Mouse (Mus musculus) neutrophil, adult 5-6 weeks (primary cell): ENCODE data around the gene Ldlr. TPM values are rescaled to one million over a fixed set of nuclear protein-coding genes. Genes with fewer than 3 reads are reported as not detected.

Source experiments
- ATAC-seq: fragments of 151-379, 151-347 bp; 2 replicates; pipeline ENCODE4 v1.8.0; 2017; ENCODE audit warnings: mild to moderate bottlenecking, moderate TSS enrichment; ENCODE audit not compliant: insufficient number of reproducible peaks, poor library complexity, low FRiP score, severe bottlenecking; ENCODE audit errors: extremely low read depth
- total RNA-seq: library from RNA; stranded (forward); fragments of 200-1000 nt; gene quantifications from 2 replicates; pipeline ENCODE4 v1.2.3, GENCODE M21; 2017

Ldlr gene
- total RNA-seq, 1 experiment from 2014 or later: 10.0 TPM

DNA sequence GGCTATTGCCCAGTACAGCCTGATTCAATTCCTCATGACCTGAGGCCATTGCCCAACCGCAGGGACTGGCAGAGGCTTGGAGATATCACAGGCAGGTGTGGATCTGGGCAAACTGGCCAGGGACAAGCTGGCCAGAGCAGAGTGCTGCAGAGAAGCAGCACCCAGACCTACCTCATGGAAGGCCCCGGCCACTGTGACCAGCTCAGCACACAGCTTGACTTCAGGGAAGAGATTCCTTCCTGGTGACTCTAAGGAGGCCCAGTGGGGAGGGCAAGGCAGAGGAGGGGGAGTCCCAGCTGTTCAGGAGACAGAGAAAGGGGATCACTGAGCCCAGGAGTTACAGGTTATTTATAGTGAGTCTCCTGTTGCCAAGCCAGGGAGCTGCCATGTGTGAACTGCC lies 2.2 kb upstream of the Ldlr start:
- ATAC-seq: no peak

DNA sequence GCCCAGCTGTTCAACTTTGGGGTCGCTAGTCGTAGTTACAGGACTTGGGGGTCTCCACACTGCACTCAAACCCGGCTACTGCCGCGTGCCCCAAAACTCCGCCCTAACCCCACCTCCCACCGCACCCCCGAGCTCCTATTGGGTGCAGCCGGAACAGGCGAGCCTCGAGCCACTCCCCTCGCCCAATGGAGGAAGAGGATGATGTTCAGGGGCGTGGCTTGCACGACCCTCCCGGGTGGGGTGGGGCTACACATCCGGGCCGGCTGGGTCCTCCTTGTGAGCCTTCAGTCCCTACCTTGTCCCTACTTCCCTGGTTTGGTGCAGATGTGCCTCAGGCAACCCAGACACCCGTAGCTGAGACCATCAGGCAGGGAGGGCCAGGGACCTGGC lies 859 bp downstream of the Ldlr start:
- peak; percentile 82 for ATAC-seq

DNA sequence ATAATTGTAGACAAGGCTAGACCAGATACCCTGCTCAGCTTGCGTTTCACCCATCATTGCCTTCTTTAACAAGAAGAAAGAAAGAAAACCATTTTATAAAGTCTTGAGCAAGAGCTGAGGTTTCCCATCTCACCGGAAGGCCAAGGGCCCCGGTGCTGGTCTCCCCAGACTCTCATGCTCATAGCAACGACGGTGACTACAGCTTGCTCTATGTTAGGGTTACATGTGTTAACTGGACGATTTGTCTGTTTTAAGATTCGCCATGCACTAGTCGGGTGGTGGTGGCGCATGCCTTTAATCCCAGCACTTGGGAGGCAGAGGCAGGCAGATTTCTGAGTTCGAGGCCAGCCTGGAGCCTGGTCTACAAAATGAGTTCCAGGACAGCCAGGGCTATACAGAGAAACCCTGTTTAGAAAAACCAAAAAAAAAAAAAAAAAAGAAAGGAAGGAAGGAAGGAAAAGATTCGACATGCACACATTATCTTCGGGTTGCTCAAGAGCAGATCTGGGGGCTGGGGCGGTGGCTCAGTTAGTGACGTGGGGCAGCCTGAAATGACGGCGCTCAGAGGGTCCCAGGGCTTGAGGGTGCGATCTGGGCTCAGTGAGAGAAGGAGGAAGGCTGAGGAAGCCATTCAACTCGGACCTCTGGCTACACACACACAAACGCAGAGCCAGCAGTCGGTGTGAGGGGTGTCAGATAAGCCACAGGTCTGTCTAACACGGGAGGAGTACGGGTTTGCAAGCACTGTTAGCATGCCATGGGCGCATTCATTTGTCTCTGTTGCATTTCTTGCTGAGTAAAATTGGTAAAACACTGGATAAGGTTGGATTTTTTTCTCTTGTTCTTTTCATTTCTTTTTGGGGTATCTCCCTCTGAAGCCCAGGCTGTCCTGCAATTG lies 2.2 kb downstream of the Ldlr start:
- no peak for ATAC-seq

DNA sequence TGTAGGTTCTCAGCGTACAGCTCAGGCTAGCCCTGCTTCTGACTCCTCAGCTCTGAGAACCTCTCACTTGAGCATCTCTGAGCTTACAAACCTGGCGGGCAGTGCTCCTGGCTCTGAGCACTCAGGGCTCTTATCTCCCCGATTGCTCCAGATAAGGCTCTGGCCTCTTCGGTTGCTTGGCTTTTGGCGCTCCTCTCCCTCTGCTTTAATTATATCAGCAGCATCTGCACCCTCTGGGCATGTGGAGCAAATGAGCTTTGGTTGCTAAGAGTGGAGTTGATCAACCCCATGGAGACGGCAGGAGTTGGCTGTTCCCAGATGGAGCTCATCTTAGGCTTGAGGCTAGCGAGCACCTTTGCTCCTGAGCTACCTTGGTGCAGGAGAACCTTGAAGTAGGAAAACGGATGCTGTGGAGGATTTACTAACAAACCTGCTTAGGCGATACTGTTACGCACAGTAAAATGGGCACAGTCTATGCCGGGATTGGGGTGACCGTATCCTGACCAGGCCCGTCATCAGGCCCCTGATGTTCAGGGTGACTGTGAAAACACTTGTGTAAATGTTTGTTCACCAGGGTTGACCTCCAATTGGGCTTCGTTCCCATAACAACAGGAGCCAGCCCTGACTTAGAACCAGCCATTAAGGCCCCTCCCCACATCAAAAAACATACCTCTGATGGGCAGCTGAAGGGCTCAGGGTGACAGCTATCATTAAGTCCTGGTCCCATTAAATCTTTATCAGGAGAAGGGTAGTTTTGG lies 3.1 kb downstream of the Ldlr start:
- ATAC-seq: no peak

DNA sequence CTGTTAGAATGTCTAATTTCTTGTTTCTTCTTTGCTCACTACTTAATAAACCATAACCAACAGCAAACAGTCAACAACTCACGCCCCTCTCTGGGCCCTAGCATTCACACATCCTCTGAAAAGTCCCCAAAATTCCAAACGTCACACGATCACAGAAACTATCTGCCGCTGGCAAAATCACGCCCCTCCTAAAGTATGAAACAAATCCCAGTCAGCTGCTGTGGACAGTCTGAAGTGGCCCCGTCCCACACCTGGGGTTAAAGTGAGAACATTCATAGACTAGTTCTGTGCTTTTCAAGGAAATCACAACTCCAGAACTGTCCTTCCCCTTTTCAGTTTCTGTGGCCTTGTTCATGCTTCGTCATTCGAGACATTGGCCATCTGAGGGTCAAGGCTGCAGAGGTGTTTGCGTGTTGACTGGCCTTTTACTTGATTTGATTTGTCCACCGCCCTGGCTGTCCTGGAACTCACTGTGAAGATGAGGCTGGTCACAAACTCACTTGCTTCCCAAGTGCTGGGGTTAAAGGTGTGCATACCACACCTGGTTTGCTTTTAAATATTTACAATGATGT lies 5.1 kb downstream of the Ldlr start:
- no peak for ATAC-seq

DNA sequence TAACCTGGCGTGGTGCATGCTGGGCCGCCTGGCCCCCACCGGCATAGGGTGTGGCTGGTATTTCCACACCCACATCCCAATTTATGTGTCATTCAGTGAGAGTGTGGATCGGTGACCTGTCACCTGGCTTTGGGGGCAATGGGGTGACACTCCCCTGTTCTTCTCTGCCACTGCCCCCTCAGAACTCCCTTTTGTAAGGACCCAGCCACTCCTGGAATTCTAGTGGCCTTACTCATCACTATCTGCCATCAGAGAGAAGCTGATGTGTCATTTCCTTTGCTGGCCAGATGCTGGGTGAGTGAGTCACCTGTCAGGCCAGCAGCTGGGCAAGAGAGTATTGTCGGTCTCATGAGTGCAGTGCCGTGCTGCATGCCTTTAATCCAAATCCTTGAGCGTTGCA lies 6.0 kb downstream of the Ldlr start:
- ATAC-seq: no peak

DNA sequence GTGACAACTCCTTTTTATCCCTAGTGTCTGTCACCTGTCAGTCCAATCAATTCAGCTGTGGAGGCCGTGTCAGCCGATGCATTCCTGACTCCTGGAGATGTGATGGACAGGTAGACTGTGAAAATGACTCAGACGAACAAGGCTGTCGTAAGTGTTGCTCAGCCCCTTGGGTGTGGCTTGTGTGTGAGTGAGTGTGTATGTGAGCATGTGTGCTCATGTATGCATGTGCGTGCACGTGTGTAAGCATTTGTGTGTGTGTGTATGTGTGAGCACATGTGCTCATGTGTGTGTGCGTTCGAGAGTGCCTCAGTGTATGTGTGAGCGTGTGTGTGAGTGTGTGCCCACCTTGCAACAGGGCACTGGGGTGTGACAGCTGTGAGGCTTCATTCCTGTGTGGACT lies 9.0 kb downstream of the Ldlr start:
- ATAC-seq: no peak

DNA sequence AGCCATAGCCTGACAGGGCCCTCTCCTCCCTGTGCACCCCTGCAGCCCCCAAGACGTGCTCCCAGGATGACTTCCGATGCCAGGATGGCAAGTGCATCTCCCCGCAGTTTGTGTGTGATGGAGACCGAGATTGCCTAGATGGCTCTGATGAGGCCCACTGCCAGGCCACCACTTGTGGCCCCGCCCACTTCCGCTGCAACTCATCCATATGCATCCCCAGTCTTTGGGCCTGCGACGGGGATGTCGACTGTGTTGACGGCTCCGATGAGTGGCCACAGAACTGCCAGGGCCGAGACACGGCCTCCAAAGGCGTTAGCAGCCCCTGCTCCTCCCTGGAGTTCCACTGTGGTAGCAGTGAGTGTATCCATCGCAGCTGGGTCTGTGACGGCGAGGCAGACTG lies 10.2 kb downstream of the Ldlr start:
- ATAC-seq: no peak

DNA sequence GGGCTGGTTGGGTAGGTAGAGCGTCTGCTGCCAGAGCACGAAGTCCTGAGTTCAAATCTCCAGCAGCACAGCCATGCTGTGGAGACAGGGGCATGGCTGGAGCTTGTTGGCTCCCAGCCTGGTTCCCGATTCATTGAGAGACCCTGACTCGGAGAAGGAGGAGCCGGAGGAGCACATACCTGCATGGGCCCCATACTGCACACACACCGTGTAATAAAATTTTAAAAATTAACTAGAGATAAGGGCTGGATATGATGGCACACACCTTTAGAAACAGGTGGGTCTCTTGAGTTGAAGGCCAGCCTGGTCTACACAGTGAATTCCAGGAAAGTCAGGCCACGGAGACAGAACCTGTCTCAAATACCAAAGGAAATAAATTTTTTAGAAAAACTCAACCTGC lies 10.7 kb downstream of the Ldlr start:
- no peak for ATAC-seq

DNA sequence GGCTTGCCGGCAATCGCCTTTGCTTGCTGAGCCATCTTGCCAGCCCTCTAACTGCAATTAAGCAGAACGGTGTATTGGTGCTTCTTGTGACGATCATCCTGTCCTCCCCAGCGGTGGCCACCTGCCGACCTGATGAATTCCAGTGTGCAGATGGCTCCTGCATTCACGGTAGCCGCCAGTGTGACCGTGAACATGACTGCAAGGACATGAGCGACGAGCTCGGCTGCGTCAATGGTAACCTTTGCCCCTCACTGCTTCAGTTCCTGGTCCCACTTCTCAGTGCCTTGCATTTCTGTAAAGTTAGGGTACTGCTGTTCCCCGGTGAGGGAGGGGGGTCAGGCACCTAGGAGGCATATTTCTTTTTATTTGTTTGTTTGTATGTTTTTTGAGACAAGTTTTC lies 11.8 kb downstream of the Ldlr start:
- no peak for ATAC-seq

DNA sequence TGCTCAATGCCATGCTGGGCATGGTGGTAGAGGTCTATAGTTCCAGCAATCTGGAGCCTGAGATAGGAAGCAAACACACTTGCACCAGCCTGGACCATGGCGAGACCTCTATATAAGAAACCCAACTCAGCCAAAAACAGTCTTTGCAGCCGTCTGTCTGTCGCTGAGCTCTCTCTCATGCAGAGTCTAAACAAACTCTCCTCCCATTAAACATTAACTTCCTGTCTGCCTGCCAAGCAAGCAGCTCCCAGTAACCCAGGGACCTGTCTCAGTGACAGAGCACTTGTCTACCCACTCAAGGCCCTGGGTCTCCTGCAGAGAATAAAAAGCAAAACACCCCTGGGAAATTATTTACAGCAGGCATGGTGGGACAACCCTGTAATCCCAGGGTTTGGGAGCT lies 13.3 kb downstream of the Ldlr start:
- ATAC-seq: no peak

DNA sequence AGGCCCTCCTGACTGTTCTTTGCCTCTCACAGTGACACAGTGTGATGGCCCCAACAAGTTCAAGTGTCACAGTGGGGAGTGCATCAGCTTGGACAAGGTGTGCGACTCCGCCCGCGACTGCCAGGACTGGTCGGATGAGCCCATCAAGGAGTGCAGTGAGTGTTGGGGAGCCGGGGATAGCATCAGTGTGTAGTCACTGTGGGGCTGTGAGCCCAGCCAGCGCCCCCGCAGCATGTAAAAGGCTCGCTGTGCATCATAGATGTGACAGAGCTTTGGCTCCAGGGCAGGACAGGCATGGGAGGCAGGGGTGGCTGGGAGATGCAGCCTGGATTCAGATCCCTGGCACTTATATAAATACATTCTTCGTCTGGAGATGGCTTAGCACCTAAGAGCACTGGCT lies 13.9 kb downstream of the Ldlr start:
- no peak for ATAC-seq

DNA sequence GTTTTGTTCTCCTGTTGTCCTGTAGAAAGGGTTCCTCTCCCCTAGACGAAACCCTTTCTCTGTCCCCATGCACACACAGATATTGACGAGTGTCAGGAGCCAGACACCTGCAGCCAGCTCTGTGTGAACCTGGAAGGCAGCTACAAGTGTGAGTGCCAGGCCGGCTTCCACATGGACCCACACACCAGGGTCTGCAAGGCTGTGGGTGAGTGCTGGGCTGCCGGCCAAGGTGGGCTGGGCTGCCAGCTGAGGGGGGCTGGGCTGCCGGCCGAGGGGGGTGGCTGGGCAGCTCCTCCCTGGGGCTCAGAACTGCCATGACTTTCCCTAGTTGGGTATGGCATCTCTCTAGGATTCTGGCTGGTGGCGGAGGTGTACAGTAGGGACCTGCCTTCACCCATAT lies 15.5 kb downstream of the Ldlr start:
- no peak; the same call in 1 of the 2 replicates for ATAC-seq

DNA sequence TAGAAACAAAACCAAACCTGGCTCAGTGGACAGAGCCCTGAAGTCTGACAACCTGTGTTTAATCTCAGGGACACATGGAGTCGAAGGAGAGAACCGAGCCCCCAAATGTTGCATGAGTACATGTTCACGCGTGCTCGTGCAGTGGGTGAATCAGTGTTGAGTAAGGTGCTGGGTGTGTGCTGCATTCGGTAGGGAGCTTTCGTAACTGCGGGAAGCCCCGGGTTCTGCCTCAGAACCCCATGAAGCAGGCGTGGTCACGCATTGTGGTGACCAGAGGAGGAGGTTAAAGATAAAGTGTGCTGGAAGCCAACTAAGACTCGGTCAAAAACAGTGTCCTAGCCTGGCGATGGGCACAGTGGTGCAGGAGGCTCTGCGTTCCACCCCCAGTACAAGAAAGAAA lies 17.1 kb downstream of the Ldlr start:
- no peak for ATAC-seq

DNA sequence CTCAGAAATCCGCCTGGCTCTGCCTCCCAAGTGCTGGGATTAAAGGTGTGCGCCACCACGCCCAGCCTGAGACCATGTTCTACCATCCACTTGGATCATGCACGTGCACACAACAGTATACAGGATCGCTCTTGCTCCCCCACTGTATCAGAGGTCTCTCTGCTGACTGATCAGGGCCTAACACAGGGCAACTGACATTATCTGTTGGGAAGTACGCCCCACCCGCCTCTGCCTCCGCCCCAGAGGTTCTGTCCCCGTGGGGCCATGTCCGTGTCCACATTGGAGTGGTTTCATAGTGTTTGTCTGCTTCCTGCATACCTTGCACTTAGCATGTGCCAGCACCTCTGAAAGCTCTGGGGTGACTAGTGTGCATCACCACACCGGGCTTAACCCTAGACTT lies 18.2 kb downstream of the Ldlr start:
- no peak for ATAC-seq

DNA sequence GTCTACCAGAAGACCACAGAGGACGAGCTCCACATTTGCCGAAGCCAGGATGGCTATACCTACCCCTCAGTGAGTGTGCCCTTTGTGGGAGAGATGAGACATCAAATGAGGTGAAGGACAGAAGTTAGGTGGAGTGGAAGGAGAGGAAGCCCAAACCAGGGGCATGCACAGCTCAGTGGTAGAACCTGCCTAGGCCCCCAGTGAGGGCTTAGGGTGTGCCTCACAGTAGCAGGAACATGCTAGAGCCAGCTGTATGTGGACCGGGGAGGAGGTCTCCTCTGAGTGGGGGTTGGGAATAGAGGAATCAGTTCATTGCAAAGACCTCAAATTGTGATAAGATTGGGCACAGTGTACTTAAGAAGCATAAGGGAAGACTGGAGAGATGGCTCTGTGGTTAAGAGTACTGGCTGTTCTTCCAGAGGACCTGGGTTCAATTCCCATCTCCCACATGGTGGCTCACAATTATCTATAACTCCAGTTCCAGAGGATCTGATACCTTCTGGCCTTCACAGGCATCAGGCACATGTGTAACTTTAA lies 24.0 kb downstream of the Ldlr start:
- no peak for ATAC-seq

DNA sequence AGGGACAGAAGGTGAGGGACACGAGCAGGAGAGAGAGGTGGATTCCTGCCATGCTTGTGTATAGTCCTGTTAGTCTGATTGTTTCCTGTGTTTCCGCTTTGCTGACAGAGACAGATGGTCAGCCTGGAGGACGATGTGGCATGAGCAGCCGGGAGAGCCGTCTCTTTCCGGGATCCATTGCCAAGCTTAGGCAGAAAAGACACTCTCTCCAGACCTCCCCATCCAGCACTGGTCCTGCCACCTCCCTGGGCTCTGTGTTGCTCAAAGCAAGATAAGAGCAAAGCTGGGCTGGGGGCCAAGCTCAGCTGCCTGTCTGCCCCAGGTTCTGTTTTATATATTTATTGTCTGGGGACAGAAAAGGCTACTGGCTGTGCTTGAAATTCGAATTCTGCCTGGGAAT lies 24.8 kb downstream of the Ldlr start:
- no peak for ATAC-seq

DNA sequence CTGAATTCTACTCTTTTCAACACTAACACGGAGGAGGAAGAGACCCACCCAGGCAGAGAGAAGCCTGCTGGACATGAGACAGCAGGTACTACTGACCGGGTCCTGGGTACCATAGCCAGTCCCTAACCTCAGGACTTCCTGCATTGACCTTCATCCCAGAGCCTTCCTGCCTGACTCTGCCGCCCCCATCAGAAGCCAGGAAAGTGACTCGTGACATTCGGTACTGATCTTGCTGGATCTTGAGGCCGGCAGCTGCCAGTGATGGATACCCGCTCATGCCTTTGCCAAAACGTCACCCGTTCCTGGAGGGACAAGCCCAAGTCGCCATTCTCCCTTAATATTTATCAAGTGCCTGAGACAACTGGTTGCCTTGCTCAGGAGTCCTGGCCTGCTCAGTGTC lies 25.2 kb downstream of the Ldlr start:
- no peak for ATAC-seq

DNA sequence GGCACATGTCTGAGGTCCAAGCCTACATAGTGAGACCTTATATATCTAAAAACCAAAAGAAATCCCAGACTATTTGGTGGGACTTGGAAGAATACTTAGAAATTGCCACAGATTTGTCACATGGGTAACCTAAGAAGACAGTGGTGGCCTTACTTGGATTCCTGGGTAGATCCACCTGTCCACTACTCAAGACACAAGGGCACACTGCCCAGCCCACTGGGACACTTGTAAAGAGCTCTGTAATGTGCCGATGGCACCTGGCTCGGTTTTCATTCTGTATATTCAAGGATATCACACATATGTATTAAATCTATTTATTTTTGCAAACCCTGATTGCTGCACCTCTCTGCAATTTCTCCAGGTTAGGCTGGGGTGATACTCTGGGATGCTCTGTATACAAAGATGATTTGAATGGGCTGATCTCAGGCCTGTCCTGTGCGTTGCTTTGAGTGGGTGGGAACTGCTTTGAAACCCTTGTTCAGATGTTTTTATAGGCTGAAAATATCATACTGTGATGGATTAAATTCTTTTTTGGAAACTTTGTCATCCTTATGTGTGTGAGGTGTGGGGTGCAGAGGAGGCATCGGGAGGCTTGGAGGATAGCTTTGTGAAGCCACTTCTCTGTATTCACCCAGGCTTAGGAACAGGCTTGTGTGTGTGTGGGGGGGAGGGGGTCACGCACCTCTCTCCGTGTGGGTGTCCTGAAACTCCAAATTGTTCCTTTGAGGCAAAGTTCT lies 26.3 kb downstream of the Ldlr start:
- ATAC-seq: no peak
